Mouse (Mus musculus) cerebellum, adult 2 months (tissue): Measurements from ENCODE around the gene Wnk4.

Experiments
- CTCF ChIP-seq: fragments of 200-500 bp; IDR thresholded peaks from 2 replicates; pipeline ENCODE4 v1.5.1; 2011; ENCODE audit warnings: low read depth, mild to moderate bottlenecking, control low read depth, low read length, moderate library complexity, borderline replicate concordance; ENCODE audit not compliant: insufficient read depth
- POLR2A ChIP-seq: fragments of 200-500 bp; IDR thresholded peaks from 2 replicates; pipeline ENCODE4 v1.6.1; 2011; ENCODE audit warnings: low read length, control low read depth, borderline replicate concordance; ENCODE audit not compliant: insufficient read depth

- no peak for TF ChIP-seq POLR2A
- no peak for TF ChIP-seq CTCF
Observed at GRCm38 (mm10) chr11:101230061-101230511, 30.3 kb upstream of the Wnk4 start.
